Mouse (Mus musculus) liver (tissue): ENCODE measurements around the gene Cavin1.
"Not testable (repeated sequence)": the region's sequence is repeated elsewhere in the genome, so short reads cannot be mapped to it uniquely, and the experiment has no call there.

ENCODE experiments used
- DNase-seq: peaks from one replicate; pipeline ENCODE4 v3.0.0-alpha.2; 2020; ENCODE audit warnings: mixed read lengths

Gene Cavin1

GRCm38 (mm10) chr11:100970557-100970937 is at the start of gene Cavin1:
Cavin1 (minus strand) TSS chr11:100970887.
- peak; percentile 78 for DNase-seq

DNA sequence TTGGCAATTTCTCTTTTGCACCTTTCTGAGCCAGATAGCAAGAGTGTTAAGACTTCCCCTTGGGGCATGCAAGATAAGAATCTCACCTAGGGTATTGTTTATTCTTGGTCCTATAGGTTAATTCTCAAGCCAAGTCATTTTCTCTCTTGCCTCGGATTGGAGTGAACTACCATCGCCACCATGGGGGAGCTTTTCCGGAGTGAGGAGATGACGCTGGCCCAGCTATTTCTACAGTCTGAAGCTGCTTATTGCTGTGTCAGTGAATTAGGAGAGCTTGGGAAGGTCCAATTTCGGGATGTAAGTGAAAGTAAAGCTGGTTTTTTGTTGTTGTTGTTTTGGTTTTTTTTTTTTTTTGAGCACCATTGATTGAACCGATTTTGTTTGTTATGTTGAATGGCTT is 41.0 kb upstream of the Cavin1 start:
- DNase-seq = no peak

GRCm38 (mm10) chr11:101009888-101010784 is 39.4 kb upstream of the Cavin1 start:
- peak; percentile 80 for DNase-seq

DNA sequence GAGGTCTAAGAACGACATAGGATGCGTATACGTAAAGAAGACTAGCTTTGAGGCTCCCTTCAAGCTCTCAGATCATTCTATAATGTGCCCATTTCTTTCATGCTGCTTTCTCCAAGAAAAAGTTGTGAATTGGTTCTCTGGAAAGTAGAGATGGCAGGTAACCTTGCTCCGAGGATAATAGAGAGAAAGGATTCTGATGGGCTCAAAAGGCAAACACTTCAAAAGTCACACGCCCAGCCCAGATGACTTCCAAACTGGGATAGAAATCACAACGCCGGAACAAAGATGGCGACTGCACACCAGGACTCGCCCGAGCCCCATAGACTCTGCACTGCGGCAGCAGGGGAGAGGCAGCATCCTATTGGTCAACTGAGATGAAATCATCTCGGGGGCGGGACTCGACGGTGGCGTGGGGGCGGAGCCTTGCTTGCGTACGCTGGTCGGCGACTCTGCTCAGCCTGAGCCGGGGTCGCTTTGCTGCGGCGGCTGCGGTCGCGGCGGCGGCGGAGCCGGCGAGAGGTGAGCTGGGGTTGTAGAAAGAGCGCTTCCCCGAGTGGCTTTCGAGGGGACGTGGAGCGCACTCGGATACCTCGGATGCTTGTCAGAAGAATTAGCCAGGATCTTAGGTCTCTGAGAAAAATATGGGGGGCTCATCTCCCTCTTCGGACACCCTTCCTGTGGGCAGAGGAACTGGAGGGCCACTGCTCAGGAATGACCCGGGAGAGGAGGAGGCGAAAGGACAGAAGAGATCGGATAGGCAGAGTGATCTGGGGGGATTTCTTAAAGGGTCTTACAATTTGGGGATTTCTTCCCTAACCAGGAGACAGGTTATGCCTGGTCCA is 38.6 kb upstream of the Cavin1 start, which contains the start of gene Atp6v0a1:
TSS of gene Atp6v0a1 (plus strand) at position 407 of the 842 bp plus-strand sequence.
- DNase-seq = peak; percentile 99

DNA sequence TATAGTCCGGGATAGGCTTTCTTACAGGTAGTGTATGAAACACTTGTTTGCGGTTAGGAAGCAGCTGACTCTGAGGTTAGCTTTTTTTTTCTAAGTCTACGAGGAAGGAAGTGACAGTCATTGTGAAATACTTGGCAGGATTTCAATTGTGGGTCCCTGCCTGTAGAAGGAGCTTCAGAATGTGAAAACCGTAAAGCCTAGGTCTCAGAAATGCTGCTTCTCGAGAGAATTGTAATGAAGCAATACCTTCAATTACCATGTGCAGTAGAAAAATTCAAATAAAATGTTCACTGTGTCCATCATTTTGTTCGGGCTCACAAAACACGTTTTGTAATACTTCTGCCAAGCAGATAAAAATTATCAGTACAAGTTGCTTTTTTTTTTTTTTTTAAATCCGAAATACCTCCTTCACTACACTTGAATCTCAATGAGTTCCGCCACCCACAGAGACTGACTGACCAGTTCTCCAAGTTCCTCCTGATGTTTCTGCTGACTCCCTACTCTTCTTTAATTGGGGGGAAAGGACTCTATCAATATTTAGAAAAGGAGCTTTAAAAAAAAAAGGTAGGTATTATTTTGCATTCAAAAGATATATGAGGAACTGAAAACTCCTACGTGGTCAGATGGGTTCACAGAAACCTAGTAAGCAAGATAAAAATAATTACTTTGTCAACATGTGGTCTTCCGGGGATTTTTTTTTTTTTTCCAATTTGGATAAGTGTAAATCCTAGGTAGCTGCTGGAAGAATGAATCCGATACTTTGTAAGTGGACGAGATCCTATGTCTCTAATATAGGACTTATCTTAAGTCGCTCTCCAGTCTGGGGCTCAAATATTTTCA is 37.7 kb upstream of the Cavin1 start:
- no peak for DNase-seq

DNA sequence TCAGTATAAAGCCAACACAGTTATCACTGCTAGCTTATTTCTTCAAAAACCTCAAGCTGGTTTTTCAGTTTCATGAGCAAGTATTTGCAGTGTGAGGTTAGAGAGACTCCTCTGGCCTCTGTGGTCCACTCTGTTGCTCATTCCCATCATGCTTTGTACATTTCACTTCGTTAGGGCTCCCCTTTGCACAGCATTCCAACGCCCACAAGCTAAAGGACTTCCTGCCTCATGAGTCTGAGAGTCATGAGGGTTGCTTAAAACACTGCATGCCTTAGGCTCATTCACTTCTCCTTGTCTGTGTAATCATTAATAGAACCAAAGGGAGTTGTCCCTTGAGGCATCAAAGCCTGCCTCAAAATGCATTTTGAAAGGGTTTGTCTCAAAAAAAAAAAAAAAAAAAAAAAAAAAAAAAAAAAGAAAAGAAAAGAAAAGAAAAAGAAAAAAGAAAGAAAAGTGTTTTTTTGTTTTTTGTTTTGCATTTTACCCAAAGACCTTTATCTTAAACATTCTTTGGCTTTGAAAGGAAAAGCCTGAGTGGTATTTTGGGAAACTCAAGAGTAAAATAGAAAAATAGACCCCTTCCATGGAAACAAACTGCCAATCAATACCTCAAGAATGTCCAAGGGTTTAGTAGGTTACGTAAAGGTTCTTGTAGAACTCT is 32.5 kb upstream of the Cavin1 start:
- DNase-seq = no peak

DNA sequence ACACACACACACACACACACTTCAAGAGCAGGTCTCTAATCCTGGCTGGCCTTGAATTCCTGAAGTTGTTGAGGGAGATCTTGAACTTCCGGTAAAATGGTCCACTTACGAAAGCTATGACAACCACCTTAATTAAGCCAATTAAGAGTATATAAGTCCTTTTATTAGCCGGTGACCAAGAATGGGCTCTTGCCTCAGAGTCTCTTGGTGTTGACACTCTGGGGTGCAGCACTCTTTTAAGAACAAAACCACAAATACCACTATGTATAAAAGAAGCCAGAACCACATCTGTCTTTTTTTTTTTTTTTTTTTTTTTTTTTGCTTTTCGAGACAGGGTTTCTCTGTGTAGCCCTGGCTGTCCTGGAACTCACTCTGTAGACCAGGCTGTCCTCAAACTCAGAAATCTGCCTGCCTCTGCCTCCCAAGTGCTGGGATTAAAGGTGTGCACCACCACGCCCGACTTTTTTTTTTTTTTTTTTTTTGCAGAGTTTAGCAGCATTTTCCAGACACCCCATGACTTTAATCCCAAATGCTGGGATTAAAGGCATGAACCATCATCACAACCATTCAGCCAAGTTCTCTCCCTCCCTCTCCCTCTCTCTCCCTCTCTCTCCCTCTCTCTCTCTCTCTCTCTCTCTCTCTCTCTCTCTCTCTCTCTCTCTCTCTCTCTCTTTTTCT is 31.3 kb upstream of the Cavin1 start:
- not testable (repeated sequence) for DNase-seq

DNA sequence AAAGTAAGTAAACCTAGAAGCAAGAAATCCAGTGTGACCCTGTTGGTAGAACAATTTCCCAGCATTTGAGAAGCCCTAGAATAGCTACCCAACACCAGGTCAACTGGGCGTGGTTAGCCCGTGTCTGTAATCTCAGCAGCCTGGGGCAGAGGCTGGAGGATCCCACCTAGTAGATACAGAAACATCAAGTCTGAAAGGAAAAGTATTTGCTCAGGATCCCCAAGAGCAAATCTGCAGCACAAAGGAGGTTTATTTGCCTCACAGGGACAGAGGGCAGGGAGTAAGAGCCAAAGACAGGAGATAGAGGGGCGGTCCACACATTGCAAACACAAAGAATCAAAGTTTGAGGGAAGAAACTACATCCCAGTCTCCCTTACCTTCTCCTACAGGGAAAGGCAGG is 28.6 kb upstream of the Cavin1 start:
- DNase-seq = no peak

GRCm38 (mm10) chr11:100998836-100999235 is 28.1 kb upstream of the Cavin1 start:
- no peak for DNase-seq

DNA sequence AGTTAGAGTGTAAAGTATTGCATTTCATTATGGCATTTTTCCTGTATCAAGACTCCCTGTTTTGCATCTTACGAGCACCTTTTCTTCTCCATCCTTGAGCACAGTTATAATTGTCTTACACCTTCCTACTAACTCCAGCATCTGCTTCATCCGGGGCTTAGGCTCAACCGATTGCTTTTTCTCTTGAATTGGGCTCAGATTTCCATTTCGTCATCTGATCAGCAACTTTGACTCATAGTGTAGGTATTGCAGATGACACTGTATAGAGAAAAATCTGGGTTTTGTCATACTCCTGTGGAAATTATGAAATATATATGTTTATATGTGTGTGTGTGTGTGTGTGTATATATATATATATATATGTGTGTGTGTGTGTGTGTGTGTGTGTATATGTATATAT is 25.8 kb upstream of the Cavin1 start:
- DNase-seq = no peak

DNA sequence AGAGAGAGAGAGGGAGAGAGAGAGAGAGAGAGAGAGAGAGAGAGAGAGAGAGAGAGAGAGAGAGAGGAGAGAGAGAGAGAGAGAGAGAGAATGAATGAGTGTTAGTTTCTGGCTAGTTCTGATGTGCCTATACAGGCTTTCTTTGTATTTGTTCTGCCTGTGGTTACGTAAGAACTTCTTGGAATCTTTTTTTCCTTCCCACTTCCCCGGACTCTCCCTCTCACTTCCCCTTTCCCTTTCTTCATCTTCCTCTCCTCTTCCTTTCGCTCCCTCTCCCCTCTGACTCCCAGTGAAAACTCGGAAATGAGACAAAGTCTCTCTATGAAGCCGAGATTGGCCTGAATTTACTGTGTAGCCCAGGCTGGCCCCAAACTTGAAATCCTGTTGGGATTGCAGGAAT is 24.0 kb upstream of the Cavin1 start:
- DNase-seq = no peak

DNA sequence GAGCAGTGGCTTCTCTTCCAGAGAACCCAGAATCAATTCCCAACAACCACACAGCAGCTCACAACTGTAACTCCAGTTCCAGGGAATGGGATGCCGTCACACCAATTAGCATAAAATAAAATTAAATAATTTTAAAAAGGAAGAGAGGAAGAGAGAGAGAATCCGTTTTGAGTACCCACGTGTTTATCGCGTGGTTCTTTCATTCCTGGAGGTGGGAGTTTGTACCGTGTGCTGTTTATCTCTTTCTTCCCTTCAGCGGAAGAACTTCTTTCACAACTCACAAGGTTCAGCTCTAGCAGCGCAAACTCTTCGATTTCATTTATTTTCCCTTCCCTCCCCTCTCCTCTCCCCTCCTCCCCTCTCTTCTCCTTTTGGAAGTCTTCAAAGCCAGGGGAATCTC is 23.5 kb upstream of the Cavin1 start:
- DNase-seq = no peak

- no peak for DNase-seq
Measured at GRCm38 (mm10) chr11:100993437-100993836, 22.8 kb upstream of the Cavin1 start.

- no peak for DNase-seq
Measured at GRCm38 (mm10) chr11:100991027-100991534, 20.4 kb upstream of the Cavin1 start.

DNA sequence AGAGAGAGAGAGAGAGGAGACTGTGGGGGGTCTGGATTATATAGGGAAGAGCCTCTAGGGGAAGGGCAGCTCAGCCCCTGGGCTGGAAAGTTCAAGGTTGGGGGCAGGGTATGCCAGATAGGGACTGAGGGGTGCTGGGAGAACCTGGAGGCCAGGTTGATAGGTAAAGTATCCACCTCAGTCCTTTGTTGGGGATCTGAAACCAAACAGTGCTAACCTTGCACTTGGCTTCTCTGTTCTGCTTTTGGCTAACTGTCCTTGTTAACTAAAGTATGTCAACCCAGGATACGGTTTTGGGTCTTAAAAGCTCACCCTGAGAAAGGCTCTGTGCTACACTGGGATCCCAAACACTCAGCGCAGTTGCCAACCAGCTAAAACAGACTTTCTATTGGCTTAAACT is 19.0 kb upstream of the Cavin1 start:
- DNase-seq = no peak

DNA sequence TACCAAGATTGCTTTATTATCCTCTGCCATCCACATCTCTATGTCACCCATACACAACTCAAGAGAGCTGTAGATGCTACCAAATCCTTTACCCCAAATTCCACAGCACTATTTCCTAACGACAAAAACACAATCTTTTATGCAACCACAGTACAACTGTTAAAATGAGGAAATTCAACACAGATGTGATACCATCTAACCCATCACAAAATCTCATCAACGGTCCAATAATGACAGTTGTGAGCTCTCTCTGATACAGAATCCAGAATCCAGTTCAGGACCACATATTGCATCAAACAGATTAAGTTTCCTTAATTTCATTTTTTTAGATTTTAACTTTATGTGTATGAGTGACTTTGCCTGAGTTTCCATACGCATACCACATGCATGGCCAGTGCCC is 18.0 kb upstream of the Cavin1 start:
- no peak for DNase-seq

GRCm38 (mm10) chr11:100985607-100986006 is 14.9 kb upstream of the Cavin1 start:
- no peak for DNase-seq

GRCm38 (mm10) chr11:100983778-100984131 is 13.1 kb upstream of the Cavin1 start:
- no peak for DNase-seq

- DNase-seq = peak; percentile 80
Measured at GRCm38 (mm10) chr11:100983125-100983777, 12.6 kb upstream of the Cavin1 start.

DNA sequence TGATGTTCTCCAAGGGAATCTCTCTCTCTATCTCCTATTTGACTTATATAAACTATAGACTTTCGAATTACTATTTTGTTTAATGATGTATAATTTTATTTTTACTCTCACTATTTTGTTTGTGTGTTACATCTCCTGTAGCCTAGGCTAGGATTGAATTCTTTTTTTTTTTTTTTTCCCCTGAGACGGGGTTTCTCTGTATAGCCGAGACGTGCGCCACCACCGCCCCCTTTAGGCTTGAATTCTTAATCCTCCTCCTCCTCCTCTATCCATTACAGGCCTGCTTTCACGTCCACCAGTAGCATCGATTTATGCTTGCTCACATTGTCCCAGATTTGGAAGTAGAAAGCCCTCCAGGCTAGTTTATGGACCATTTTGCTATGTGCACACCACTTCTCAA is 11.4 kb upstream of the Cavin1 start:
- no peak for DNase-seq

DNA sequence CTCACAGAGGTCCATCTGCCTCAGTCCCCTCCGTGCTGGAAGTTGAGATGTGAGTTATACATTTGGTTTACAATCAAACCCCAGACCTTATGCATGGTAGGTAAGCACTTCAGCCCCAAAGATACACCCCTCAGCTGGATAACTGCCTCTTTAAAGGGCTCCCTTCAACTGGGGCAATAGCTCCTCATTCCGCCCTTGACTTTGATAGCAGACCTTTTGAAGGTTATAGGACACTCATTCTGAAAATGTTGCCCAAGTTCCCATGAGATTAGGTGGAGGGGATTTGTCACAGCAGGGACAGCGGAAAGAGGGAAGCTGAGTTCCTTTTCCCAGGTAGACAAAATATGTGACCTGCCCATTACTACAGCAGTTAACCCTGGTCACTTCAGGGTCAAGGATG is 10.5 kb upstream of the Cavin1 start:
- no peak for DNase-seq
